Mouse (Mus musculus) CH12.LX (cell line): Measurements from ENCODE around the gene Psma7. TPM values are rescaled to one million over a fixed set of nuclear protein-coding genes. Genes with fewer than 3 reads are reported as not detected.

Experiments
- DNase-seq: peaks from one replicate; pipeline ENCODE4 v3.0.0-alpha.2; 2013; ENCODE audit errors: extremely low read depth
- H3K27ac ChIP-seq: 2 replicates; pipeline ENCODE4 v1.5.1; 2012; ENCODE audit warnings: low read depth, mild to moderate bottlenecking, control low read depth, moderate library complexity; ENCODE audit not compliant: insufficient read depth
- H3K27me3 ChIP-seq: replicated peaks from 2 replicates; pipeline ENCODE3; 2012; ENCODE audit warnings: inconsistent platforms
- H3K36me3 ChIP-seq, 2 experiments: replicated peaks in 1 of 2; 2 replicates each; pipeline versions ENCODE3 to v1.6.1; 2012; ENCODE audit warnings: inconsistent platforms in 1 of 2, low read length in 1 of 2, mild to moderate bottlenecking in 1 of 2, mixed read lengths in 1 of 2, moderate library complexity in 1 of 2; ENCODE audit not compliant: control insufficient read depth in 1 of 2, insufficient read depth in 1 of 2
- H3K4me1 ChIP-seq, 2 experiments: 2 replicates each; pipeline ENCODE4 v1.6.1; 2012; ENCODE audit warnings: inconsistent platforms in 1 of 2, moderate library complexity in 1 of 2; ENCODE audit not compliant: insufficient read depth in 2 of 2, control insufficient read depth in 1 of 2
- H3K4me2 ChIP-seq: 2 replicates; pipeline ENCODE4 v1.6.1; 2012; ENCODE audit warnings: low read depth, mild to moderate bottlenecking, control low read depth; ENCODE audit not compliant: poor library complexity, insufficient read depth, severe bottlenecking
- H3K4me3 ChIP-seq, 3 experiments: fragments of 150-350 bp in 1 of 3; sonication (generic) in 1 of 3; replicated peaks in 1 of 3; 2 replicates each; pipeline versions ENCODE3 to v1.5.1; 2011 to 2012; ENCODE audit warnings: low read depth in 2 of 3, low read length in 2 of 3, mild to moderate bottlenecking in 2 of 3, moderate library complexity in 2 of 3, control low read depth in 1 of 3, improper control_type of control experiment in 1 of 3, inconsistent platforms in 1 of 3, mixed read lengths in 1 of 3; ENCODE audit not compliant: poor library complexity in 1 of 3
- H3K79me2 ChIP-seq: replicated peaks from 2 replicates; pipeline ENCODE4 v1.6.1; 2012; ENCODE audit warnings: mild to moderate bottlenecking, moderate library complexity; ENCODE audit not compliant: control insufficient read depth, poor library complexity, insufficient read depth, severe bottlenecking; ENCODE audit errors: extremely low read depth
- H3K9ac ChIP-seq: 2 replicates; pipeline ENCODE4 v1.6.1; 2012; ENCODE audit warnings: low read depth, mild to moderate bottlenecking, control low read depth, moderate library complexity; ENCODE audit not compliant: insufficient read depth
- H3K9me3 ChIP-seq: replicated peaks from 2 replicates; pipeline ENCODE3; 2012; ENCODE audit warnings: low read length, inconsistent platforms, mixed read lengths
- CTCF ChIP-seq, 2 experiments: IDR thresholded peaks in 1 of 2; conservative IDR thresholded peaks in 1 of 2; 2 replicates each; pipeline ENCODE4 v1.5.1; 2011 to 2012; ENCODE audit warnings: low read depth in 2 of 2, low read length in 2 of 2, improper control_type of control experiment in 1 of 2, inconsistent platforms in 1 of 2, mild to moderate bottlenecking in 1 of 2, moderate library complexity in 1 of 2
- ELF1 ChIP-seq: IDR thresholded peaks from 2 replicates; pipeline ENCODE4 v1.6.1; 2014; ENCODE audit warnings: low read depth, mild to moderate bottlenecking, inconsistent platforms, low read length, improper control_type of control experiment
- JUN ChIP-seq: IDR thresholded peaks from 2 replicates; pipeline ENCODE4 v1.6.1; 2011; ENCODE audit warnings: low read depth, mild to moderate bottlenecking, low read length, improper control_type of control experiment, moderate library complexity; ENCODE audit not compliant: insufficient read depth
- KAT2A ChIP-seq: IDR thresholded peaks from 2 replicates; pipeline ENCODE4 v1.6.1; 2012; ENCODE audit warnings: low read length, improper control_type of control experiment, inconsistent platforms; ENCODE audit not compliant: insufficient replicate concordance
- MEF2A ChIP-seq: IDR thresholded peaks from 2 replicates; pipeline ENCODE4 v1.6.1; 2014; ENCODE audit warnings: low read depth, mild to moderate bottlenecking, inconsistent platforms, low read length, improper control_type of control experiment, borderline replicate concordance
- NRF1 ChIP-seq: IDR thresholded peaks from 2 replicates; pipeline ENCODE4 v1.6.1; 2014; ENCODE audit warnings: low read depth, mild to moderate bottlenecking, inconsistent platforms, low read length, improper control_type of control experiment, moderate library complexity
- PAX5 ChIP-seq: IDR thresholded peaks from 2 replicates; pipeline ENCODE4 v1.6.1; 2012; ENCODE audit warnings: low read length, inconsistent platforms, mixed read lengths
- RAD21 ChIP-seq: IDR thresholded peaks from 2 replicates; pipeline ENCODE4 v1.6.1; 2011; ENCODE audit warnings: low read depth, mild to moderate bottlenecking, low read length, improper control_type of control experiment, moderate library complexity
- RCOR1 ChIP-seq: conservative IDR thresholded peaks from 2 replicates; pipeline ENCODE4 v1.6.1; 2012; ENCODE audit warnings: low read depth, mild to moderate bottlenecking, inconsistent platforms, low read length, improper control_type of control experiment
- SMC3 ChIP-seq: IDR thresholded peaks from 2 replicates; pipeline ENCODE4 v1.6.1; 2011; ENCODE audit warnings: low read depth, low read length, improper control_type of control experiment
- TBP ChIP-seq: conservative IDR thresholded peaks from 2 replicates; pipeline ENCODE4 v1.6.1; 2011; ENCODE audit warnings: low read depth, low read length, improper control_type of control experiment
- USF1 ChIP-seq: IDR thresholded peaks from 2 replicates; pipeline ENCODE4 v1.6.1; 2014; ENCODE audit warnings: low read depth, mild to moderate bottlenecking, inconsistent platforms, low read length, improper control_type of control experiment
- ZC3H11A ChIP-seq: IDR thresholded peaks from 2 replicates; pipeline ENCODE4 v1.6.1; 2012; ENCODE audit warnings: low read depth, mild to moderate bottlenecking, inconsistent platforms, low read length, improper control_type of control experiment
- ZKSCAN1 ChIP-seq: IDR thresholded peaks from 2 replicates; pipeline ENCODE4 v1.6.1; 2012; ENCODE audit warnings: low read depth, inconsistent platforms, low read length, improper control_type of control experiment, borderline replicate concordance
- dilution Hi-C: fragments of 300-500 bp; cut with MboI; formaldehyde crosslinking; loops from 2 replicates; pipeline ENCODE4 v1.14.3; 2020; ENCODE audit warnings: low sequenced_read_pairs; ENCODE audit not compliant: extremely low pct_unique_long_range_greater_than_20kb, extremely low pct_ligation_motif_present
- in situ Hi-C: fragments of 300-500 bp; cut with MboI; formaldehyde crosslinking; loops from 3 replicates; pipeline ENCODE4 v1.14.3; 2019; ENCODE audit warnings: low sequenced_read_pairs, low pct_ligation_motif_present, low pct_unique_long_range_greater_than_20kb, mixed read lengths
- polyA plus RNA-seq: library from polyadenylated mRNA; unstranded; fragments of >175 nt; gene quantifications from 2 replicates; pipeline ENCODE4 v1.2.1, GENCODE M21; 2012; ENCODE audit warnings: low read depth; ENCODE audit not compliant: insufficient read length
- total RNA-seq, 2 experiments: library from RNA; depleted of rRNA; stranded (reverse); fragments of 300-350 nt in 1 of 2; fragments of >200 nt in 1 of 2; gene quantifications; 2 replicates each; pipeline ENCODE4 v1.2.3; 2012 to 2014

The Psma7 gene
- total and polyA plus RNA-seq, 3 experiments: 443 to 569 (median 466) TPM

GRCm38 (mm10) chr2:180053001-180053400 lies 10.8 kb upstream of the Psma7 start:
- no peaks in the 10 kb centered on the region for H3K79me2 ChIP-seq
- no peak for DNase-seq
- peaks cover 30 to 61% of the 10 kb centered on the region in 2 experiments for H3K36me3 ChIP-seq
- peaks cover 5% of the 10 kb centered on the region for H3K9me3 ChIP-seq
- no peak overlapping the region for H3K27ac ChIP-seq
- H3K9ac ChIP-seq: no peak overlapping the region
- in situ Hi-C loops: no loop called here
- dilution Hi-C loops: loop anchor here (25.0 kb wide), 1 partner anchor 141 kb away; no protein-coding TSS in a partner anchor
- H3K4me2 ChIP-seq: no peak overlapping the region
- no peaks in the 10 kb centered on the region for H3K27me3 ChIP-seq
- TF ChIP-seq TBP: no peak
- TF ChIP-seq MEF2A: no peak
- no peak for TF ChIP-seq NRF1
- TF ChIP-seq USF1: no peak
- H3K4me3 ChIP-seq: no peak overlapping the region
- H3K4me1 ChIP-seq: peaks cover 10 to 28% of the 10 kb centered on the region in 2 experiments; a peak in 3 of 4 replicates

- TF ChIP-seq CTCF (conservative IDR thresholded peaks at IDR 0.05 in 1 of 2, IDR thresholded peaks at IDR 0.05 in 1 of 2; ENCODE audit: low read depth in 2 of 2, low read length in 2 of 2) (peak; percentile 58 to 80), SMC3 (peak; percentile 61), ZKSCAN1 (no peak), PAX5 (no peak), ELF1 (0 out of 2 replicates have a peak, but pooled peaks have one; percentile 14), RAD21 (peak; percentile 61)
- TF ChIP-seq, all 38 proteins: peak for 4
- Histone ChIP-seq H3K36me3 (peaks cover 24 to 53% of the 10 kb centered on the region in 2 experiments), H3K79me2 (no peaks in the 10 kb centered on the region), H3K9me3 (peaks cover 9% of the 10 kb centered on the region), H3K4me2 (no peak overlapping the region), H3K4me1 (peaks cover 10 to 35% of the 10 kb centered on the region in 2 experiments; a peak in 3 of 4 replicates), H3K4me3 (no peak overlapping the region), H3K27me3 (no peaks in the 10 kb centered on the region), H3K9ac (no peak overlapping the region), H3K27ac (no peak overlapping the region)
- peak; percentile 54 for DNase-seq
- dilution Hi-C loops: loop anchor here (25.0 kb wide), 1 partner anchor 140 kb away; no protein-coding TSS in a partner anchor
- in situ Hi-C loops: no loop called here
These were observed 9.9 kb upstream of the Psma7 start for GRCm38 (mm10) chr2:180051986-180052733.

- peak; percentile 75 for DNase-seq
- peaks cover 10 to 35% of the 10 kb centered on the region in 2 experiments; a peak in 3 of 4 replicates for H3K4me1 ChIP-seq
- H3K4me2 ChIP-seq: no peak overlapping the region
- dilution Hi-C loops (loop anchor here (25.0 kb wide), 1 partner anchor 139 kb away; no protein-coding TSS in a partner anchor), in situ Hi-C loops (no loop called here)
- H3K27me3 ChIP-seq: no peaks in the 10 kb centered on the region
- no peak overlapping the region for H3K9ac ChIP-seq
- no peak for TF ChIP-seq ZC3H11A
- no peak for TF ChIP-seq KAT2A
- no peak for TF ChIP-seq RCOR1
- no peak for TF ChIP-seq NRF1
- TF ChIP-seq RAD21: peak; percentile 67
- TF ChIP-seq SMC3: peak; percentile 91
- peak; percentile 53; the same call in 1 of the 2 replicates for TF ChIP-seq ELF1
- TF ChIP-seq CTCF (conservative IDR thresholded peaks at IDR 0.05 in 1 of 2, IDR thresholded peaks at IDR 0.05 in 1 of 2; ENCODE audit: low read depth in 2 of 2, low read length in 2 of 2): peak; percentile 22 to 92; a peak in 2 of 4 replicates
- TF ChIP-seq JUN: no peak
- H3K27ac ChIP-seq: no peak overlapping the region
- peaks cover 9% of the 10 kb centered on the region for H3K9me3 ChIP-seq
- no peak overlapping the region for H3K4me3 ChIP-seq
- no peaks in the 10 kb centered on the region for H3K79me2 ChIP-seq
- peaks cover 15 to 50% of the 10 kb centered on the region in 2 experiments for H3K36me3 ChIP-seq
These were observed 8.8 kb upstream of the Psma7 start for GRCm38 (mm10) chr2:180050986-180051385.
